Mouse (Mus musculus): ENCODE results near the gene Cacnb2.

Gene Cacnb2

GRCm38 (mm10) chr2:14873116-14873515 lies 270.2 kb downstream of the Cacnb2 start:
- no peak for DNase-seq (ENCODE audit: low read depth, low spot score)

GRCm38 (mm10) chr2:14873701-14874181 lies 270.9 kb downstream of the Cacnb2 start:
- no peak for DNase-seq (ENCODE audit: low read depth, low spot score)

- DNase-seq (ENCODE audit: low read depth, low spot score), result no peak
Measured at GRCm38 (mm10) chr2:14874281-14875037, 271.6 kb downstream of the Cacnb2 start.

- no peak for DNase-seq (ENCODE audit: low read depth, low spot score)
Measured at GRCm38 (mm10) chr2:14875121-14875520, 272.2 kb downstream of the Cacnb2 start.

- DNase-seq (ENCODE audit: low read depth, low spot score), result no peak
Measured at GRCm38 (mm10) chr2:14875616-14876015, 272.7 kb downstream of the Cacnb2 start.

- no peak for DNase-seq (ENCODE audit: low read depth, low spot score)
Measured at GRCm38 (mm10) chr2:14878953-14879352, 276.1 kb downstream of the Cacnb2 start.

GRCm38 (mm10) chr2:14883460-14883859 lies 280.6 kb downstream of the Cacnb2 start:
- no peak for DNase-seq (ENCODE audit: low read depth, low spot score)

GRCm38 (mm10) chr2:14888406-14889195 lies 285.7 kb downstream of the Cacnb2 start:
- no peak for DNase-seq (ENCODE audit: low read depth, low spot score)

- no peak for DNase-seq (ENCODE audit: low read depth, low spot score)
Measured at GRCm38 (mm10) chr2:14903837-14904236, 300.9 kb downstream of the Cacnb2 start.

GRCm38 (mm10) chr2:14904865-14905264 lies 302.0 kb downstream of the Cacnb2 start:
- DNase-seq (ENCODE audit: low read depth, low spot score), result no peak

- DNase-seq (ENCODE audit: low read depth, low spot score), result no peak
Measured at GRCm38 (mm10) chr2:14907124-14907925, 304.4 kb downstream of the Cacnb2 start.

GRCm38 (mm10) chr2:14917585-14918247 lies 314.8 kb downstream of the Cacnb2 start:
- no peak for DNase-seq (ENCODE audit: low read depth, low spot score)

- DNase-seq (ENCODE audit: low read depth, low spot score), result no peak
Measured at GRCm38 (mm10) chr2:14929866-14930265, 327.0 kb downstream of the Cacnb2 start.

GRCm38 (mm10) chr2:14931968-14932367 lies 329.1 kb downstream of the Cacnb2 start:
- DNase-seq (ENCODE audit: low read depth, low spot score), result no peak

- no peak for DNase-seq (ENCODE audit: low read depth, low spot score)
Measured at GRCm38 (mm10) chr2:14936492-14936891, 333.6 kb downstream of the Cacnb2 start.

- no peak for DNase-seq (ENCODE audit: low read depth, low spot score)
Measured at GRCm38 (mm10) chr2:14942261-14942660, 339.4 kb downstream of the Cacnb2 start.

- no peak for DNase-seq (ENCODE audit: low read depth, low spot score)
Measured at GRCm38 (mm10) chr2:14943691-14944357, 340.9 kb downstream of the Cacnb2 start.

GRCm38 (mm10) chr2:14953090-14953489 lies 350.2 kb downstream of the Cacnb2 start:
- DNase-seq (ENCODE audit: low read depth, low spot score), result no peak

GRCm38 (mm10) chr2:14960963-14961488 lies 358.1 kb downstream of the Cacnb2 start:
- DNase-seq (ENCODE audit: low read depth, low spot score), result no peak

GRCm38 (mm10) chr2:14961493-14961892 lies 358.6 kb downstream of the Cacnb2 start:
- no peak for DNase-seq (ENCODE audit: low read depth, low spot score)

GRCm38 (mm10) chr2:14984029-14984428 lies 381.1 kb downstream of the Cacnb2 start:
- DNase-seq (ENCODE audit: low read depth, low spot score), result no peak
